Mouse (Mus musculus): ENCODE results near the gene Ccdc24. TPM values are rescaled to one million over a fixed set of nuclear protein-coding genes. Genes with fewer than 3 reads are reported as not detected.
A peak's percentile ranks its signal among the peaks of the same experiment; 100 is the strongest.

Gene Ccdc24
- total RNA-seq, 2 experiments from 2014 or later, result 0.30 to 0.64 TPM

GRCm38 (mm10) chr4:117829260-117830123 lies 42.9 kb downstream of the Ccdc24 start:
- DNase-seq, result peak; percentile 70 to 89

GRCm38 (mm10) chr4:117828572-117829145 lies 43.7 kb downstream of the Ccdc24 start:
- DNase-seq, result no peak

- DNase-seq, result no peak
Observed at GRCm38 (mm10) chr4:117818032-117818431, 54.3 kb downstream of the Ccdc24 start.

DNA sequence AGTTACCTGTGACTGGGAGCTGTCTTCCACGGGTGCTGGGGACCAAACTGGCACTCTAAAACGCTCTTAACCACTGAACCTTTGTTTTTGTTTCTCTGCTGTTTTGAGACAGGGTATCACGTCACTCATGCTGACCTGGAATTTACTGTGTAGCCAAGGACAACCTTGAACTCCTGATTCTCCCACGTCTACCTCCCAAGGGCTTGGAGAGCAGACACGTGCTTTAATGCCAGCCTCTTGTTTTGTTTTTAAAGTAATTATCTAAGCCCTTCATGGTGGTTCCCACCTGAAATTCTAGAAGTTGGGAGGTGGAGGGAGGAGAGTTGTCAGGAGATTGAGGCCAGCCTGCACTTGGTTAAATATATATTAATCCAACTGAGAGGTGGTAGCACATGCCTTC lies 55.6 kb downstream of the Ccdc24 start:
- DNase-seq, result no peak

Other genes with a start within 250 kb of the Ccdc24 start
- gene Dmap1, start 190.3 kb downstream of the Ccdc24 start, total RNA-seq (2021), result 10 to 100 TPM; 19.9 to 20.1 TPM
- gene Gm12845, start 148.1 kb downstream of the Ccdc24 start, total RNA-seq (2021), result not detected
- gene Klf17, start 106.9 kb downstream of the Ccdc24 start, total RNA-seq (2021), result not detected
- gene Slc6a9, start 38.1 kb downstream of the Ccdc24 start, total RNA-seq (2021), result 1 to 10 TPM; 1.7 to 2.1 TPM
- gene B4galt2, start 10.9 kb upstream of the Ccdc24 start, total RNA-seq (2021), result 1 to 10 TPM; 4.0 to 4.4 TPM
- gene Atp6v0b, start 14.8 kb upstream of the Ccdc24 start, total RNA-seq (2021), result 100 to 1,000 TPM in 1 of 2 experiments, 10 to 100 TPM in 1; 96.3 to 121 TPM
- gene Dph2, start 19.5 kb upstream of the Ccdc24 start, total RNA-seq (2021), result 1 to 10 TPM; 3.8 TPM
- gene Ipo13, start 42.4 kb upstream of the Ccdc24 start, total RNA-seq (2021), result 10 to 100 TPM; 68.3 to 72.5 TPM
- gene Artn, start 57.2 kb upstream of the Ccdc24 start, total RNA-seq (2021), result under 1 TPM in 1 of 2 experiments, not detected in 1; 0.33 TPM

Data from heart, adult 18-20 months (tissue).